Mouse (Mus musculus) heart, adult 2 months (tissue): ENCODE data around the gene Jtb.

Experiments
- CTCF ChIP-seq: fragments of 200-600 bp; IDR thresholded peaks from 2 replicates; pipeline ENCODE4 v1.8.1; 2022; ENCODE audit warnings: antibody characterized with exemption, mild to moderate bottlenecking, moderate library complexity
- EP300 ChIP-seq: fragments of 200-500 bp; IDR thresholded peaks from 2 replicates; pipeline ENCODE4 v1.6.1; 2011; ENCODE audit warnings: low read depth, low read length, control low read depth; ENCODE audit not compliant: insufficient read depth

GRCm38 (mm10) chr3:90202884-90203283 is 28.5 kb upstream of the Jtb start:
- TF ChIP-seq CTCF (no peak), EP300 (no peak)
